Mouse (Mus musculus) right cerebral cortex, postnatal 14 days (tissue): ENCODE measurements at regions not wholly inside any gene's neighbourhood (a gene's known extent, or its start where the extent isn't known, plus 50 kb on each side); places are given as distances from the start of the nearest gene placed in this dataset.

Source experiments
- DNase-seq: peaks from one replicate; pipeline ENCODE4 v3.0.0; 2022

- DNase-seq, result no peak
Measured at GRCm38 (mm10) chr3:37909008-37909407, 184.7 kb upstream of the Gm5148 start.

DNA sequence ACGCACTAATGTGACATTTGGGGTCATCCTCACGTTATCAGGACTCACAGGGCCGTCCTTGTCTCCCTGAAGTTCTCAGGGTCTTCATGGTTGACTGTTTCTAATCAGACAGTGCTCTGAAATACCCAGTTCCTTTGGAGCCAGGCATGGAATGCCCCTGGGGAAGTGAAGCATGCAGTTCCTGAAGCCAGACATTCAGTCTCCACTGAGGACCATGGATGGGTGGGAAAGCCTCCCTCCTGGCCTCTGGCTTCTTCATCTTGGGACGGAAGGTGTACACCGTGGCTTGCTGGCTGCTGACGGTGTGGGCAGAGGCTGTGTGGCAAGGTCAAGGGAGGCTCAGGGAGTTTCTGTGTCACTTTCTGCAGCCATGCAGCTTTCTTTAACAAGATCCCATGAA, 184.2 kb upstream of the Gm5148 start:
- DNase-seq, result no peak

DNA sequence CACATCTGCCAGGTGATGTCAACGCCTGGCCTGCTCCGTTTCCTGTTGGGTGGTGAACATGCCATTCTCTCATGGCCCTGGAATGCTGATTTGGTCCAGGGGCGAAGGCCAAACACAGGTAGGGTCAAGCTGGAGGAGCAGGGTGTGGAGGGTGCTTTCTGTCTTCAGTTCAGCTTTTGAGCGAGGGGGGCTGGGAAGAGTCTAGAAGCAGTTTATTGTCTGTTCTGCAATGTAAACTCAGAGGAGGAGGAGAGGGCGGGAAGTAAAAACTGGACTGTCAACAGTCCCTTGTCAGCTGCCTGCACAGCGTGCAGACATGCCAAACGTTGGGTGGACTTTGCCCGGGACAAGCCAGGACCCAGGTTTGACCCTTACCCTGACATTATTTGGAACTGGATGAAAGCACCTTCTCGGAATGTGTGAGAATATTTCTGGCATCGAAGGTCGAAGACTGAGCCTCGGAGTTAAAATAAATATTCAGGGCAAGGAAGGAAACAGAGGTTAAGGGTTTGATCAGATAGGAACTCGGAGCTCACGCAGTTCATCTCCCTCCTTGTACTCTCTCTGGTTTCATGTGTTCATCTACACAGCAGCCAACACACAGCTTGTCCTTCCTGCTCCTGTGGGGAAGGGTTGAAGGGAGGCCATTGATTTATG, 183.3 kb upstream of the Gm5148 start:
- no peak for DNase-seq

- DNase-seq, result no peak
Measured at GRCm38 (mm10) chr3:37906806-37907251, 182.5 kb upstream of the Gm5148 start.

- no peak for DNase-seq
Measured at GRCm38 (mm10) chr3:37904188-37904587, 179.9 kb upstream of the Gm5148 start.

DNA sequence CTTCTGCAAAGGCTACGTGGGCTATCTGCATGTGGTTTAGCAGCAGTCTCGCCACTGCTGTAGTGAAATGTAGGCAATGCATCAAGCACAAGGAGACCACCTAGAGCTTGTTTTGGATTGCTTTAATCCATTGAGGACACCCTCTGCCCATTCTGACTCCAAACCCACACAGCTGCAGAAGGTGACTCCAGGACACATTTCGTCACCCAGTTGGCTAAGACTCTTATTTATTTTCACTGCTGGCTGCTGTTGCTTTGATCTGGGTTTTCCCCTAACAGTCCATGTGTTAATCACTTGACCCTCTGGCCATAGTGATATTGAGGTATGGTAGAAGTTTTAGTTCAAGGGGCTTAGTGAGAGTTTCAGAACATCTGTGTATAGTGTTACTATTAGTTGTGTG, 179.2 kb upstream of the Gm5148 start:
- no peak for DNase-seq

DNA sequence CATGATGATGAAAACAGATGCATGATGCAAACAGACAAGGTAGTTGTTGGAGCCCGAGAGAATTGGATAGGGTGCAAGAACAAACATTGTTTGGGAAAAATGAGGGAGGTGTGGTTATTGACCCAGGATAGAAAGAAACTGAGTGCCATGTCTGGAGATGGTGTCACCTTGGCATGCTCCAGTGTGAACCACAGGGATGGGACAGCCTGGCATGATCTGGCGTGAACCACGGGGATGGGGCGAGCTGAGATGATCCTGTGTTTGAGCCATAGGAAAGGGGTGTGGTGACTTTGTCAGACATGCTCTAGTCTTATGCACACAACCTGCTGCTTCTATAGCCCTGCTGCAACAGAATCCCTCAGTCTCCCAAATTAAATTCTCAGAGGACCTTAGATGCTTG, 178.7 kb upstream of the Gm5148 start:
- no peak for DNase-seq

DNA sequence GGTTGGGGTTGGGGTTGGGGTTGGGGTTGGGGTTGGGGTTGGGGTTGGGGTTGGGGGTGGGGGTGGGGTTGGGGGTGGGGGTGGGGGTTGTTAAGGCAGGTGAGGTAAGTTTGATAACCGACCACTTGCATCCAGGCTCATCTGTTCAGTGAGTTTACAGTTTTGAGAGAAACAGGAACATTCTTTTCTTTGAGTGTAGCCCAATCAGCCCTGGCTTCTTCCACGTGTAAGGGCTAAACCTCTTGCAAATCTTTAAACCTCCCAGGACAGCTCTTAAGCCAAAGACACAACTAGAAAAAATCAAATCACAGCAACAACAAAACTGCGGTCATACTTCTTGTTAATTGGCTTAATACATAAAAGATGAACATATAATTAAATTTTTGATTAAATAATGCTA, 173.1 kb upstream of the Gm5148 start:
- no peak for DNase-seq

- DNase-seq, result peak; percentile 30
Measured at GRCm38 (mm10) chr3:37896821-37897311, 172.6 kb upstream of the Gm5148 start.

DNA sequence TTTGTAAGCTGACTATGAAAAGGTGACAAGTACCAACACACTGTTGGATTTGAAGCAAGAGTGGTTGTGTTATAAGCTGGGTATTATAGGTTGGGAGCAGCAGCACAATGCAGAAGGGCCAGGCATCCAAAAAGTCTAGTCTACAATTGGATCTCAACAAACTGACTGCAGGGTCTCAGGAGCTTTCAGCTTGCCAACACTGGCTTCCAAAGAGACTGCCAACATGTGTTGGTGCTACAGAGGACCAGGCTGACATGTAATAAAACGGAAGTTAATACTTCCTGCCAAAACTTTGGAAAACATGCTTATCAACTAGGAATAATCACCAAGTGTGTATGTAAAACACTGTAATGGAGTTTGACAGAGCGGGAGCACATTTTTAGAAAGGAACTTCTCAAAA, 170.3 kb upstream of the Gm5148 start:
- DNase-seq, result no peak

DNA sequence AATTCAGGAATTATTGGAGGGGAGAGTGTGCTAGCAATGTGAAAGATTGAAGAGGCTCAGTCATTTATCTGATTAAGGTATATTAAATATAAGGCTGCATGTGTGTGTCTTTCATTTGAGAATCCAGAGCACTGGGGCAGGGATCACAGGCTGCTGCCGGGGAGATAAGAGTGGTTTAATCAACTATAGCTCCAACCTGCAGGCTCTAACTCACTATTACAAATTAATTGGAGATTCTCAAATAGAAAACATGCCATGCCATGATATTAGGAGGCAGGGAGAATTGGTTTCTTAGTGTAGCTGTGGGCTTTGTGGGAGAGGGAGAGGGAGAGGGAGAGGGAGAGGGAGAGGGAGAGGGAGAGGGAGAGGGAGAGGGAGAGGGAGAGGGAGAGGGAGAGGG, 165.9 kb upstream of the Gm5148 start:
- no peak for DNase-seq

- no peak for DNase-seq
Measured at GRCm38 (mm10) chr3:37888455-37888854, 164.2 kb upstream of the Gm5148 start.

DNA sequence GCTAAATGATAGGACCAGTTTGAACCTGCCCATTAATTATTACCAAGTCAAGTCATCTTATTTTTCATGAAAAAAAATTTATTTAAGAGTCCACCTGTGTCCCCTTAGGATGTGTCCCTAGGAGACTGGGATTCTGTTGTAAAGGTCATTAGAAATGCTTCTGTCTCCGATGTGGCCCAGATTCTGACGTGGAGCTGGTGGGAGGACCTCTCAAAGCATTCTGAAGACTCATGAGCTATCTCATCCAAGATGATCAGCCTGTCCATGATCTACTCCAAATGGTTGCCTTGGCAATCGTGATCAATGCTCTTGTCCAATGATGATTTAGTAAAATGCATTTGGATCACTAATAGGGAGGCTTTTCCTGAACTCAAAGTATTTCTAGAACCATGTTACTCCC, 163.4 kb upstream of the Gm5148 start:
- no peak for DNase-seq

DNA sequence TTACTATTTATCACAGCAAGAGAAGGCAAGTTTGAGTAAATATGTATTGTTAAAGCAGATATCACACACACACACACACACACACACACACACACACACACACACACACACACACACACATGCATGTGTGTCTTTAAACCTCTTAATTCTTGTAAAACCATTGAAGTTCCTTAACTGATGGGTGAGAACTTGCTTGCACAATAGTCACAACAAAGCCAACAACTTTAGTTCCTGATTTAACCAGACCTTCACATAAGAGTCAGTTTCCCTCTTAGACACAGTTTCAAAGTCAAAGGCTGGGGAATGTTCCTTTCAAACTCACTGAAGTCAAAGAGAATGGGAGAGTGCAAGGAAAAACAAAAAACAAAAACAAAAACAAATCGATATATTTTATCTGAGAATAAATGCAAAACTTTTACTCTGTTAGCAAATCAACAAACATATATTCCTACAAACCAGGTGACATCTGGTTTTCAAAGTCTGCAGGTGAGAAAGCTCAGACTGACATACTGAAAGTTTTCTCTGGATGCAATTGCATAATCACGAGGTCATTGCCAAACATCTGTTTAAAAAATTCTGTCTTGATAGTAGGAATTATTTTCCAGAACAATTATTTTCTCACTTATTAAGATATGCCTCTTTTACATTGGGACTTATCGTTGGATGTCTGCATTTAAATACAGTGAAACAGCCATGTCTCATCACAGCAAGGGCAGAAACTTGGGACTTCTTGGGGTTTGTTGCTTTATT, 162.6 kb upstream of the Gm5148 start:
- no peak for DNase-seq

GRCm38 (mm10) chr3:37885776-37886175, 161.5 kb upstream of the Gm5148 start:
- DNase-seq, result no peak

GRCm38 (mm10) chr3:37882417-37882816, 158.1 kb upstream of the Gm5148 start:
- no peak for DNase-seq

- DNase-seq, result no peak
Measured at GRCm38 (mm10) chr3:37881016-37881415, 156.7 kb upstream of the Gm5148 start.

GRCm38 (mm10) chr3:37879056-37879455, 154.8 kb upstream of the Gm5148 start:
- DNase-seq, result no peak

DNA sequence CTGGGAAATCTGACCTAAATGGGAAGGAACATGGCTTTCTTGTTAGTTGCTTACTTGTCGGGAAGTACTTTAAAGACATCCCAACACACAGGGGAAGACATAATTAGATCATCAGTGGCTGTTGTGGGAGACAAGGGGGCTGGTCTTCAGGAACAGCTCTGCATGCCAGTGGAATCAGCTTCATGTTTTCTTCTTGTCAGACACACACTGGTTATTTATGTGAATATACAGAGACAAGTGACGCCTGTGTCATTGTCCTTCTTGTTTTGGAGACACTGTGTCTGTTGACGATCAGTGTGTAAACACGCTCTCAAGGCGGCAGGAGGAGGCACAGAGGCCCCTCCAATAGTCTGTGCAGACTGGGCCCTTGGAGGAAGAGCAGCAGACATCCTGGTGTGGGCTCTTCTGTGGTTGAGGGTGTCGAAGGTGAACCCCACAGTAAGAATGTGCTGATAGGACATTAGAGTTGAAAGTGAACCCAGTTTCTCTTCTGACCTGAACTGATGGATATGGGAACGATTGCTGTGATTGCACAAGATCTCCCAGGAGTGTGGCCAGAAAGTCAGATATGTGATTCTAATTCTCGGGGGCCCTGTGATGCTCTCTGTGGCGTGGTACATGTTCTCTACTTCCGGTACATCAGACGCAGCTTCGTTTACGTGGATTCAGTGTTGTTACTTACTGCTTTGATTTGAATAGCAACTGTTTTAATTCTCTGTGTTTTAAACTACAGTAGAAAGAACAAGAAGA, 151.9 kb upstream of the Gm5148 start:
- DNase-seq, result no peak

DNA sequence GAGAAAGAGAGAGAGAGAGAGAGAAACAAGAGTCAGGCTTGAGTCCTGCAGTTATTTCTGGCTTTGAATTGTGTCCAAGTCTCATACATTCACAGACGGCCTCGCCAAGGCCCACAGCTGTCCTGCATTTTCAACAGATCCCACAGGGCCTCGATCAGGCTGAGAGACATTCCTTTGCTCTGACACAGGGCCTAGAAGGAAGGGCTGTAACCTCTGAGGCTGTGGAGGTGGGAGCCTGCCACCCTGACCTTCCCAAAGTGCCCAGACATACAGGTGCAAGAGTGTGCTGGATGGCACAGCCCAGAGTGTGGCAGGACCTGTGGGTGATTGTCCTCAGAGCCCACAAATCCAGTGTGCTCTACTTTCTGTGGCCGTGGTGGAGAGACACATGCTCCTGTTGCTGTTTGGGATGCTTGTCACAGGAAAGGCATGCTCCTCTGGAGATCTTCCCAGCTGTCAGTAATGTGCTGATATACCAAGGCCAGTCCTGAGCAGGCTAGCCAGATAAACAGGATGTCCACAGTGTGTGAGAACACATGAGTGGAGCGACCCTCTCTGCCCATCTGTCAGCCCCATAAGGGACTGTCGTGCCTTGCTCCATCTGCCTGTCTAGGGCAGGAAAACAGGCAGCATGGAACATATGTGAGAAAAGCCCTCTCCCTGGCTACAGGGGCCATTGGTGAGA, 151.2 kb upstream of the Gm5148 start:
- DNase-seq, result no peak

GRCm38 (mm10) chr3:37874864-37875263, 150.6 kb upstream of the Gm5148 start:
- DNase-seq, result no peak

- DNase-seq, result no peak
Measured at GRCm38 (mm10) chr3:37874346-37874745, 150.1 kb upstream of the Gm5148 start.

- DNase-seq, result no peak
Measured at GRCm38 (mm10) chr3:37872329-37872728, 148.0 kb upstream of the Gm5148 start.
